Mouse (Mus musculus) layer of hippocampus, postnatal 25 days (tissue): ENCODE results near the gene Lmo7. TPM values are rescaled to one million over a fixed set of nuclear protein-coding genes. Genes with fewer than 3 reads are reported as not detected.

Source experiments
- DNase-seq, 2 experiments: peaks; one replicate each; pipeline ENCODE4 v3.0.0; 2022; ENCODE audit warnings: mixed read lengths in 2 of 2, low spot score in 1 of 2; ENCODE audit errors: extremely low spot score in 1 of 2
- total RNA-seq, 2 experiments: library from RNA; stranded (reverse); gene quantifications; 2 replicates each; pipeline ENCODE4 v1.2.3; 2021

Lmo7 gene
- total RNA-seq, 2 experiments from 2014 or later = 109 to 136 TPM

- DNase-seq = peak in 1 of 2 experiments; percentile 24
These were observed 201.1 kb downstream of the Lmo7 start for GRCm38 (mm10) chr14:101930576-101931447.

DNA sequence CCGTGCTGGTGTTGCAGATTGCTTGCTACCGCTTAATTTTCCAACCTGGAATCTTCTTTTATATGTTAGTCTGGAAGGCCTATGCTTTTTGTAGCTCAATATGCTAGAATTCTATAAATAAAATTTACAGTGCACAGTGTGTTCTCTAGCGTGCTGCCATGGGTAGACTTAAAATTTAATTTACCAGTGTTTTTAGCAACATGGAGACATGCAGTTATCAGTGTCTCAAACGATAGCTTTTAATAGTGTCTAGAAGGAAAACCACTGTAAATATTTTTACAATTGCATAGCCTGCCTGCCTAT, 201.6 kb downstream of the Lmo7 start:
- no peak for DNase-seq

- no peak for DNase-seq
These were observed 203.8 kb downstream of the Lmo7 start for GRCm38 (mm10) chr14:101933551-101933950.

DNA sequence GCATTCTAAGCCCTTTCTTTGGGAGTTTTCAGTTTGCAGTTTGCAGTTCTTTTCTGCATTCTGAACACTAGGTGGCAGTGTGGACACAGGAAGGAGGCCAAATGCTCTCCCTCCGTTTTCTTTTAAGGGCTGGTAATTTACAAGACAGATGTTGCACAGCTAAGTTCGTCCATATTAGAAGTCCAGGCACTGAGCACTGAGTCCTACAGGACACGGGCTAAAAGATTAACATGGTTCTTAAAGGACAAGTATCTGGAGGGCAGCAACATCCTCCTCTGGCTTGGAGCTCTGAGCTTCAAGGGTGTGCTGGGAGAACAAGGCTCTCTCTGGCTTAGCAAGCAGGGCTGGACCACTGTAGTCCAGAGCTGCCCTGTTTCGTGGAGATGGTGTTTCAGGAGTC, 213.2 kb downstream of the Lmo7 start:
- DNase-seq = no peak

DNA sequence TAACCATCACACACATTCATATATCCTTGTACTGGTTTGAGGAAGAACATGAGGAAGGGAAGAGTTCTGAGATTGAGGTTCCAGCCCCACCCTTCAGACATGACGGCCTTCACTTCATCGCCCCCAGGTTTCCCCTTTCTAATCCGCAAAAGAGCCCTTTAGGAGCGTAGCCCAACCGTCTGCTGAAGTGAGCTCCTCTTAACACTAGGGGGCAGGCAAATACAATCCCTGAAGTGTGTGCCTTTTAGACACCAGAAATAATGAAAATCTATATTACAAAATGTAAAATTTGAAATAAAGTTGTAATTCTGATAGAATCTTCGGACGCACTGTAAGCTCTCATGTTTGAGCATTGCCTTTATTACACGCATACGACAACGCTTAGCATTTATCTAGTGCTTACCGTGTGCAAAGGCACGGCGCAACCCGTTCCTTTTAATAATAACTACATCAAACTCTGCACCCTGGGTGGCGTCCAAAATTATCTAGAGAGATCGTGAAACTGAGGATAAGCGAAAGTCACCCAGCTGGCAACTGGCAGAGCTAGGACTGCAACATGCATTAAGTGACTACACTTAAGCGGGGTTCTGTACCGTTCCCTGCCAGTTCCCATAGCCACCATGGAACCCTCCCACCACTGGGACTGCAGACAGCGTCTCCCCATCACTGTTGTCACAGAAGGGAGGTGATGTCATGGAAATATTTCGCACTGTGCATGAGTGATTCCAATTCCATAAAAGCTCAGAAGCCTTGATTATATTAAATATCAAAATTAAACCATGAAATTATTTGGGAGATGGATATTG, 217.2 kb downstream of the Lmo7 start:
- DNase-seq = peak; percentile 41 to 49

GRCm38 (mm10) chr14:101949114-101949513, 219.4 kb downstream of the Lmo7 start:
- DNase-seq = no peak

- DNase-seq = no peak
These were observed 221.3 kb downstream of the Lmo7 start for GRCm38 (mm10) chr14:101951107-101951506.

DNA sequence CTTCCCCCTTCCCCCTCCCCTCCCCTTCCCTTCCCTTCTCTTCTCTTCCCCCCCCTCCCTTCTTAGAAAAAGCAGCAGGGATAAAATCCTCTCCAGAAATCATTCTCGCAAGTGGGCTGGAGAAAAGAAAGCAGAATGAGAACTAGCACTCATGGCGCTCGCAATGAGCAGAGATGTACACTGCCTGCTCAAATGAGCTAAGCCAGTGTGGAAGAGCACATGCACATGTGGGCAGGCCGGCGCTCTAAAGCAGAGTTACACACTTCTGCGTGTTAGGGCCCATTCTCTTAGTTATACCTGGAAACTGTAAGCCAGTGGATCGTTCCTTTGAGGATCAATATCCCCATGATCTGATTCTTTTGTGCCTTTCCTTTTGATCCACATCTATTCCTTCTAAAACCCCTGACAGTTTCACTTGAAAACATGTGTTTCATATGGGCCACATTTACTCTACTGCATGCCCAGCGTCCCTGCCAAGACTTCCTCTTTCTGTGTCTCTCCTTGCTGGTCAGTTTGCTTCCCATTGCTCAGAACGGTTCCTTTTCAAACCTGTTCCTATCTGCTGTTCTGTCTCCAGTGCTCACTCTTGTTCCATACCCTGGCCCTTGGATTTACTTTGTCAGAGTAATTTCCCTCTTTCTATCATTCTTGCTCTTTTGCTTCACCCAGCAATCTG, 224.2 kb downstream of the Lmo7 start:
- no peak for DNase-seq

DNA sequence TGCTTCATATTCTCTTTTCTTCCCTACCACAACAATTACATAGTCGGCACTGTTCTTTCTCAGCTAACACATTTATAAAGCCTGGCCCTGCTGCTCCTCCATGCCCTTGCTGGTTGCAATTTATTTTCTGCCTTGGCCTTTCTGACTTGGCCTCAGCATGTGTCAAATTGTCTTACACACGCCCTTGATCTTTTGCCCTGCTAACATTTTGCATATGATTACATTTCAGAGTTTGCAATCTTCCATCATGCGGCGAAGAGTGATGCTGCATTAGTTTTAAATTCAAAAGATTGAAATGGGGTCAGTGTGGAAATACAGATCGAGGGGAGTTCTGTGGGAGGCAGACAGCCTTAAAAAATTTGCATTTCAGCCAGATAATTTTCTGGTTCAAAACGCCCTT, 234.6 kb downstream of the Lmo7 start:
- DNase-seq = no peak

DNA sequence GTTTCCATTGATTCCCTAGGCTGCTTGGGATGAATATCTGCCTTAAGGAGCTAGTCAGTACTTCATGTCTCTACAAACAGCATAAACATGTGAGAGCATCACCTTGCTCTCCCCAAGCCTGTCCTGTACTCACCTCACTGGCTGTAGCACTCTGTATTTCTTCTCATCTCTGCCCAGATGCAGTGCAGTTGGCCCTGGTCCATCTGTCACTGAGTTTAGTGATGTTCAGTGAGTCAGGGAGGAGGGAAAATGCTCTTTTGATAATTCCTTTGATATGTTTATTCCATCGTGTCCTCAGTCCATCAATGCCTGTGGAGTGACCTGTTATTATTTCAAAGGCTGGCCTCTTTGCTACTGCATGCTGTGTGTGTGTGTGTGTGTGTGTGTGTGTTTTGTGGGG, 235.2 kb downstream of the Lmo7 start:
- no peak for DNase-seq

- no peak for DNase-seq
These were observed 243.0 kb downstream of the Lmo7 start for GRCm38 (mm10) chr14:101972764-101973163.

DNA sequence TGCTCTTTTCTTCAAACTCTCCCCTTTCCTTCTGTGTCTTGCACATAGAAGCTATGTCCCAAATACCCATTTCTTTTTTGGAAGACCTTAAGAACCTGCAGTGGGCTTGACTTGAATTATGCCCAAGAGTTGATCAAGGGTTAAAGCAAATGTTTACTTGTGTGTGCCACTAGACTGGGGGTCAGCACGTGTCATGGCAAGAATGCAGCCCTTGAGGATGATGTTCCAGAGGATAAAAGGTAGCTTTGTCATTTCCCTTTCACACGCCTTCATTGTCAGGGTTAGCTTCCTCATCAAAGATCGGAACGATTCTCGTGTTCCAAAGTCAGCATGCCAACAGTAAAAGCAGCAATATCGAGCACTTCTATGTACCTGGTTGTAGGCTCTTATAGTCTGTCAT, 243.4 kb downstream of the Lmo7 start:
- no peak for DNase-seq

GRCm38 (mm10) chr14:101976021-101976685, 246.4 kb downstream of the Lmo7 start:
- DNase-seq = no peak

Other genes starting within 250 kb of the Lmo7 start
- 1 to 10 TPM; 9.2 to 9.4 TPM for gene Tbc1d4, start 120.8 kb upstream of the Lmo7 start, total RNA-seq
- gene Commd6, start 89.3 kb upstream of the Lmo7 start, total RNA-seq = 10 to 100 TPM; 60.7 to 67.1 TPM
- 10 to 100 TPM; 47.6 to 51.2 TPM for gene Uchl3, start 76.0 kb upstream of the Lmo7 start, total RNA-seq
- gene Gm9922, start 143 bp upstream of the Lmo7 start, total RNA-seq = under 1 TPM in 1 of 2 experiments, not detected in 1; 0.74 TPM